Mouse (Mus musculus) liver, embryonic 11.5 days (tissue): Measurements from ENCODE around the gene Nsun3. TPM values are rescaled to one million over a fixed set of nuclear protein-coding genes. Genes with fewer than 3 reads are reported as not detected.
"Not testable (repeated sequence)": the region's sequence is repeated elsewhere in the genome, so short reads cannot be mapped to it uniquely, and the experiment has no call there.

Experiments
- ATAC-seq: fragments of 200-750 bp; cut with Nextera tagmentation; replicated peaks from 2 replicates; pipeline ENCODE4 v1.8.0; 2017; ENCODE audit warnings: moderate number of reproducible peaks, mild to moderate bottlenecking, moderate TSS enrichment, moderate library complexity; ENCODE audit not compliant: low FRiP score
- DNase-seq: peaks from one replicate; pipeline ENCODE4 v3.0.0-alpha.2; 2017; ENCODE audit warnings: low spot score
- H3K27ac ChIP-seq: fragments of 300-500 bp; sonication (generic); 2 replicates; pipeline ENCODE4 v1.5.1; 2014; ENCODE audit warnings: mild to moderate bottlenecking, low read depth, low read length, control low read depth
- H3K27me3 ChIP-seq: fragments of 300-500 bp; sonication (generic); replicated peaks from 2 replicates; pipeline ENCODE4 v1.6.1; 2014; ENCODE audit warnings: low read length, mixed read lengths; ENCODE audit not compliant: control insufficient read depth, insufficient read depth
- H3K36me3 ChIP-seq: fragments of 300-500 bp; sonication (generic); 2 replicates; pipeline ENCODE4 v1.6.1; 2014; ENCODE audit warnings: mild to moderate bottlenecking, low read length, moderate library complexity, mixed read lengths; ENCODE audit not compliant: control insufficient read depth, insufficient read depth
- H3K4me1 ChIP-seq: fragments of 300-500 bp; sonication (generic); replicated peaks from 2 replicates; pipeline ENCODE4 v1.6.1; 2014; ENCODE audit warnings: low read length, mixed read lengths; ENCODE audit not compliant: control insufficient read depth, insufficient read depth
- H3K4me2 ChIP-seq: fragments of 300-500 bp; sonication (generic); 2 replicates; pipeline ENCODE4 v1.6.1; 2014; ENCODE audit warnings: mild to moderate bottlenecking, control low read depth, moderate library complexity
- H3K4me3 ChIP-seq: fragments of 300-500 bp; sonication (generic); 2 replicates; pipeline ENCODE4 v1.5.1; 2014; ENCODE audit warnings: low read depth, low read length, control low read depth
- H3K9ac ChIP-seq: fragments of 300-500 bp; sonication (generic); 2 replicates; pipeline ENCODE4 v1.6.1; 2014; ENCODE audit warnings: low read depth, low read length, control low read depth
- H3K9me3 ChIP-seq: fragments of 300-500 bp; sonication (generic); 2 replicates; pipeline ENCODE4 v1.6.1; 2016; ENCODE audit warnings: low read length, inconsistent platforms, mixed read lengths; ENCODE audit not compliant: control insufficient read depth
- WGBS: fragments of 180-500 bp; shearing (Covaris S2); extraction: QIAGEN DNeasy Blood & Tissue Kit; methylation state at CpG from one replicate; pipeline ENCODE4 v1.1.7; 2014; 5-methylcytosine and 5-hydroxymethylcytosine counted together
- microRNA-seq: library from miRNA; unstranded; fragments of <30 nt; microRNA quantifications from one replicate; pipeline ENCODE4, GENCODE M21; 2017; ENCODE audit warnings: borderline number of aligned reads
- polyA plus RNA-seq: library from polyadenylated mRNA; unstranded; fragments of >200 nt; fragmentation: Nextera tagmentation; extraction: Ambion mirVana; gene quantifications from 2 replicates; pipeline ENCODE4 v1.2.1, GENCODE M21; 2014

Gene Nsun3
- polyA plus RNA-seq, 1 experiment from 2014 or later, result 11.1 TPM

DNA sequence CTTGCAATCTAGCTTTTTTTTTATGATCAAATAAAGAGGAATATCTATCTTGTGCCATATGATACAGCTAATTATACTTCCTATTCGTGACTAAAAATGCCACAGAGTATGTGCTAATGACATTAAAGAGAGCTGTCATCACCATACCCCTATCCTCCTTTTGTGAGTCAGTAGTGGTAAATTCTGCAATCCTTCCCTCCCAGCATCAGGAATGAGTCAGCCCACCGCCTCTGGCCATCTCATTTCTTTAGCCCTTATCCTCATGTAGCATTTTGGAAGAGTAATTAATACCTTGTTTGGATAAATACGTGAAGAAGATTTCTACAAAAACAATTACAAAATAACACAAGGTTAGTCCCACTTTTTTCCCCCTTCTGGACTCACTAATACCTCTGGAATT, 56.8 kb downstream of the Nsun3 start:
- H3K4me1 ChIP-seq, result no peaks in the 10 kb centered on the region
- WGBS, result 77% methylated on average over 3 of the region's 3 CpGs
- no peaks in the 10 kb centered on the region for H3K36me3 ChIP-seq
- no peak overlapping the region for H3K27ac ChIP-seq
- H3K27me3 ChIP-seq, result no peaks in the 10 kb centered on the region
- DNase-seq, result no peak
- no peaks in the 10 kb centered on the region for H3K9me3 ChIP-seq
- no peak overlapping the region for H3K4me3 ChIP-seq
- no peak overlapping the region for H3K4me2 ChIP-seq
- no peak overlapping the region for H3K9ac ChIP-seq
- no peak for ATAC-seq

DNA sequence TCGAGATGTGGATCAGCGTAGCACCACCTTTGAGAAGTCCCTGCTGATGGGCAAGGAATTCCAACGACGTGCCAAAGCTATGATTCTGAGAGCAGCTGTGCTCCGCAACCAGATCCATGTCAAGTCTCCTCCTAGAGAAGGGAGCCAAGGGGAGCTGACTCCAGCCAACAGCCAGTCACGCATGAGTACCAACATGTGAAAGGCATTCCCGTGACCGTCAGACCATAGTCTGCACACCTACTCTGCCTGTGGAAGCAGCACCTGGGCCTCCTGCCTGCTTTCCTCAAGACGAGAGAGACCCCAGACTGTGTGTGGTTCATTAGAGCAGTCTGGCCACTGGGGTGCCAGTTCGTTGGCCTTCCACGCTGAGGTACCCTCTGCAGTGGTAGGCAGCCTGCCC, 68.4 kb downstream of the Nsun3 start:
- 85% methylated on average over 8 of the region's 11 CpGs for WGBS
- DNase-seq, ATAC-seq, H3K27ac ChIP-seq, H3K4me2 ChIP-seq, H3K4me3 ChIP-seq, H3K27me3 ChIP-seq, H3K36me3 ChIP-seq, H3K9me3 ChIP-seq, H3K9ac ChIP-seq, H3K4me1 ChIP-seq: not testable (repeated sequence)

DNA sequence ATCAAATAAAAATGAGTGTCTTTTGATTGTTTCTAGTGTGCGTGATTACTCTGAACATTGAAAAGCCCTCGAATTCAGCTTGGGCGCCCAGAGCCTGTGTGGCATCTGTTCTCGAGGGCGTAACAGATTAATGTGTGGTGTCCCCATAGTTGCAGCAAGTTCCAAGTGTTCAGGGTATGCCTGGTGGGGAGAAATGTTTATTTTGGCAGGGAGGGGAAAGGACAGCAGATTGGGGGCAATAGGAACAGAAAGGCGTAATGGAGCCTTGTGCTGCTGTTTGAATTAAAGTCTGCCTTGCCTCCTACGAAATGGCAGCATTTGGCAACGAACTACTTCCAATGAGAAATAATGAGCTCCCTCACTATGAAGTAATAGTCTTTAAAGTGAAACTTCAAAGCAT, 96.2 kb downstream of the Nsun3 start:
- WGBS, result 81% methylated on average over 8 of the region's 8 CpGs
- Histone ChIP-seq H3K4me2 (no peak overlapping the region), H3K36me3 (no peaks in the 10 kb centered on the region), H3K27me3 (no peaks in the 10 kb centered on the region), H3K4me1 (no peaks in the 10 kb centered on the region), H3K4me3 (no peak overlapping the region), H3K9me3 (no peaks in the 10 kb centered on the region), H3K27ac (no peak overlapping the region), H3K9ac (no peak overlapping the region)
- ATAC-seq (no peak), DNase-seq (no peak)

DNA sequence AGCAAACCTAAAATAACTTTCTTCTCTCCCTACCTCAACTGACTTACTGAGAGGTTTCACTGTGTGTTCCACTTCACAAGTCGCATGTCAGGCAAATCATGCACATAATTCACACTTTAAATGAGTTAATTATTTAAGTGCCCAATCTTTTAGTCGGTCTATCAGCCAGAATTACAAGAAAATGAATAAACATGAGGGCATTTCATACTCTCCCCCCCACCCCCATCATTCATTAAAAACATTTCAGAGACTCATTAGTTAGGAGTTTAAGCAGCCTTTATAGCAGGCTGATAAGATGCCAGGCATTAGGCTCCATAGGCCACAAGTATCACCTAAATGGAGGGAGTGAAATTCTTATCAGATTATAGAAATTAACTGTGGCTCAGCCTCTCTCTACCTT, 100.5 kb downstream of the Nsun3 start:
- no peaks in the 10 kb centered on the region for H3K4me1 ChIP-seq
- ATAC-seq (no peak), DNase-seq (no peak)
- 68% methylated on average over 2 of the region's 2 CpGs for WGBS
- H3K27ac ChIP-seq, result no peak overlapping the region
- H3K4me3 ChIP-seq, result no peak overlapping the region
- no peak overlapping the region for H3K9ac ChIP-seq
- H3K4me2 ChIP-seq, result no peak overlapping the region
- H3K36me3 ChIP-seq, result no peaks in the 10 kb centered on the region
- no peaks in the 10 kb centered on the region for H3K9me3 ChIP-seq
- no peaks in the 10 kb centered on the region for H3K27me3 ChIP-seq

DNA sequence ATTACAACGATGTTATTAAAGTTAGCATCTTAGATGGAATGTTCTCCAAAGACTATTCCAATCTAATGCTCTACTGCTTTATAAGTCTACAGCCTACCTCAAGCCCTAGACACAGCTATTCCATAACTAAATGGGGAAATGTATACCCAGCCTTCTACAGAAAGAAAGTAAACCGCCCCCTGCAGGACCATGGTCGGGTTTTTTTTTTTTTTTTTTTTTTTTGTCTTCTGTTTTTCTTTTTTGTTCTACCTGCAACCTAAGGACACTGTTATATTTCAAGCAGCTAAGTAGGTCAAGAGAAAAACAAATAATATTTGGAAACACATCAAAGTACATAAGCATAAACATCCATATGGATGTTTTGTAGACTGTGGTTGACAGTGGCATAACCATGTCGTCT, 101.1 kb downstream of the Nsun3 start:
- Histone ChIP-seq H3K9me3 (no peaks in the 10 kb centered on the region), H3K4me1 (no peaks in the 10 kb centered on the region), H3K4me3 (no peak overlapping the region), H3K9ac (no peak overlapping the region), H3K27me3 (no peaks in the 10 kb centered on the region), H3K27ac (no peak overlapping the region), H3K36me3 (no peaks in the 10 kb centered on the region), H3K4me2 (no peak overlapping the region)
- 81% methylated on average over 4 of the region's 4 CpGs for WGBS
- no peak for DNase-seq
- ATAC-seq, result no peak

Small RNAs within 50 kb of the gene (microRNA-seq; reads per million reads assigned to microRNA genes)
- not detected for gene Gm25986

Other genes with a start within 250 kb of the Nsun3 start
- 0.11 and 0.17 TPM in 2 replicates for gene Stx19, start 27.9 kb upstream of the Nsun3 start, polyA plus RNA-seq
- gene Arl13b, start 60.2 kb upstream of the Nsun3 start, polyA plus RNA-seq, result 8.4 and 10.7 TPM in 2 replicates
- 24.2 and 30.8 TPM in 2 replicates for gene Pros1, start 67.5 kb upstream of the Nsun3 start, polyA plus RNA-seq